Mouse (Mus musculus): ENCODE measurements at regions not wholly inside any gene's neighbourhood (a gene's known extent, or its start where the extent isn't known, plus 50 kb on each side); places are given as distances from the start of the nearest gene placed in this dataset.
A peak's percentile ranks its signal among the peaks of the same experiment; 100 is the strongest.
"Not testable (repeated sequence)": the region's sequence is repeated elsewhere in the genome, so short reads cannot be mapped to it uniquely, and the experiment has no call there.

- peaks cover 81% of the 10 kb centered on the region for H3K36me3 ChIP-seq (ENCODE audit: insufficient read depth, low read length)
- H3K9me3 ChIP-seq (ENCODE audit: low read length), result 0 out of 2 replicates have a peak, but pooled peaks cover 5% of the 10 kb centered on the region
- H3K4me3 ChIP-seq (replicated peaks; ENCODE audit: low read length), result no peak overlapping the region
- peaks cover 67% of the 10 kb centered on the region for H3K4me1 ChIP-seq (replicated peaks; ENCODE audit: low read depth, low read length)
- H3K27me3 ChIP-seq (ENCODE audit: insufficient read depth, low read length), result no peaks in the 10 kb centered on the region
- TF ChIP-seq POU5F1 (IDR thresholded peaks at IDR 0.05; ENCODE audit: borderline replicate concordance, low read length), result no peak
- TF ChIP-seq CTCF (conservative IDR thresholded peaks at IDR 0.05; ENCODE audit: low read length), result no peak
- TF ChIP-seq NANOG (IDR thresholded peaks at IDR 0.05; ENCODE audit: borderline replicate concordance, low read length), result no peak
Measured at GRCm38 (mm10) chr8:78073821-78074220, 139.3 kb upstream of the Ttc29 start.

GRCm38 (mm10) chr8:78077122-78077521, 136.0 kb upstream of the Ttc29 start:
- H3K27me3 ChIP-seq (ENCODE audit: insufficient read depth, low read length), result no peaks in the 10 kb centered on the region
- H3K9me3 ChIP-seq (ENCODE audit: low read length), result 0 out of 2 replicates have a peak, but pooled peaks cover 5% of the 10 kb centered on the region
- no peak overlapping the region for H3K4me3 ChIP-seq (replicated peaks; ENCODE audit: low read length)
- H3K36me3 ChIP-seq (ENCODE audit: insufficient read depth, low read length), result peaks cover 88% of the 10 kb centered on the region
- peaks cover 68% of the 10 kb centered on the region for H3K4me1 ChIP-seq (replicated peaks; ENCODE audit: low read depth, low read length)
- TF ChIP-seq POU5F1 (IDR thresholded peaks at IDR 0.05; ENCODE audit: borderline replicate concordance, low read length) (no peak), CTCF (conservative IDR thresholded peaks at IDR 0.05; ENCODE audit: low read length) (no peak), NANOG (IDR thresholded peaks at IDR 0.05; ENCODE audit: borderline replicate concordance, low read length) (no peak)

- peak; percentile 11; the same call in 1 of the 2 replicates for TF ChIP-seq NANOG (IDR thresholded peaks at IDR 0.05; ENCODE audit: borderline replicate concordance, low read length)
- H3K4me3 ChIP-seq (replicated peaks; ENCODE audit: low read length); H3K9me3 ChIP-seq (ENCODE audit: low read length); H3K27me3 ChIP-seq (ENCODE audit: insufficient read depth, low read length): not testable (repeated sequence)
- H3K36me3 ChIP-seq (ENCODE audit: insufficient read depth, low read length), result peaks cover 64% of the 10 kb centered on the region
- peaks cover 53% of the 10 kb centered on the region for H3K4me1 ChIP-seq (replicated peaks; ENCODE audit: low read depth, low read length)
Measured at GRCm38 (mm10) chr8:78081395-78081794, 131.7 kb upstream of the Ttc29 start.

- H3K9me3 ChIP-seq (ENCODE audit: low read length), result peaks cover 12% of the 10 kb centered on the region
- peaks cover 61% of the 10 kb centered on the region for H3K36me3 ChIP-seq (ENCODE audit: insufficient read depth, low read length)
- no peaks in the 10 kb centered on the region for H3K27me3 ChIP-seq (ENCODE audit: insufficient read depth, low read length)
- peaks cover 38% of the 10 kb centered on the region for H3K4me1 ChIP-seq (replicated peaks; ENCODE audit: low read depth, low read length)
- no peak for TF ChIP-seq NANOG (IDR thresholded peaks at IDR 0.05; ENCODE audit: borderline replicate concordance, low read length)
- no peak for TF ChIP-seq POU5F1 (IDR thresholded peaks at IDR 0.05; ENCODE audit: borderline replicate concordance, low read length)
- TF ChIP-seq CTCF (conservative IDR thresholded peaks at IDR 0.05; ENCODE audit: low read length), result no peak
- H3K4me3 ChIP-seq (replicated peaks; ENCODE audit: low read length), result no peak overlapping the region
Measured at GRCm38 (mm10) chr8:78083012-78083411, 130.1 kb upstream of the Ttc29 start.

- TF ChIP-seq NANOG (IDR thresholded peaks at IDR 0.05; ENCODE audit: borderline replicate concordance, low read length) (no peak), POU5F1 (IDR thresholded peaks at IDR 0.05; ENCODE audit: borderline replicate concordance, low read length) (no peak), CTCF (conservative IDR thresholded peaks at IDR 0.05; ENCODE audit: low read length) (no peak)
- Histone ChIP-seq H3K9me3 (ENCODE audit: low read length) (peaks cover 15% of the 10 kb centered on the region), H3K4me1 (replicated peaks; ENCODE audit: low read depth, low read length) (peaks cover 13% of the 10 kb centered on the region), H3K36me3 (ENCODE audit: insufficient read depth, low read length) (peaks cover 33% of the 10 kb centered on the region), H3K27me3 (ENCODE audit: insufficient read depth, low read length) (no peaks in the 10 kb centered on the region), H3K4me3 (replicated peaks; ENCODE audit: low read length) (no peak overlapping the region)
Measured at GRCm38 (mm10) chr8:78086361-78086760, 126.7 kb upstream of the Ttc29 start.

- no peaks in the 10 kb centered on the region for H3K27me3 ChIP-seq (ENCODE audit: insufficient read depth, low read length)
- H3K4me3 ChIP-seq (replicated peaks; ENCODE audit: low read length), result no peak overlapping the region
- peaks cover 4% of the 10 kb centered on the region for H3K4me1 ChIP-seq (replicated peaks; ENCODE audit: low read depth, low read length)
- TF ChIP-seq NANOG (IDR thresholded peaks at IDR 0.05; ENCODE audit: borderline replicate concordance, low read length), result no peak
- TF ChIP-seq POU5F1 (IDR thresholded peaks at IDR 0.05; ENCODE audit: borderline replicate concordance, low read length), result no peak
- TF ChIP-seq CTCF (conservative IDR thresholded peaks at IDR 0.05; ENCODE audit: low read length), result no peak
- H3K36me3 ChIP-seq (ENCODE audit: insufficient read depth, low read length), result peaks cover 41% of the 10 kb centered on the region
- peaks cover 15% of the 10 kb centered on the region for H3K9me3 ChIP-seq (ENCODE audit: low read length)
Measured at GRCm38 (mm10) chr8:78090382-78091122, 122.5 kb upstream of the Ttc29 start.

- TF ChIP-seq CTCF (conservative IDR thresholded peaks at IDR 0.05; ENCODE audit: low read length), result peak; percentile 41
- TF ChIP-seq NANOG (IDR thresholded peaks at IDR 0.05; ENCODE audit: borderline replicate concordance, low read length), result no peak
- no peaks in the 10 kb centered on the region for H3K27me3 ChIP-seq (ENCODE audit: insufficient read depth, low read length)
- peaks cover 11% of the 10 kb centered on the region for H3K9me3 ChIP-seq (ENCODE audit: low read length)
- H3K4me1 ChIP-seq (replicated peaks; ENCODE audit: low read depth, low read length), result peaks cover 57% of the 10 kb centered on the region
- no peak overlapping the region for H3K4me3 ChIP-seq (replicated peaks; ENCODE audit: low read length)
- H3K36me3 ChIP-seq (ENCODE audit: insufficient read depth, low read length), result peaks cover 37% of the 10 kb centered on the region
Measured at GRCm38 (mm10) chr8:78096383-78096782, 116.7 kb upstream of the Ttc29 start.

GRCm38 (mm10) chr8:78098191-78098745, 114.8 kb upstream of the Ttc29 start:
- Histone ChIP-seq H3K4me1 (replicated peaks; ENCODE audit: low read depth, low read length) (peaks cover 73% of the 10 kb centered on the region), H3K4me3 (replicated peaks; ENCODE audit: low read length) (peak overlapping the region; percentile 35; the same call in 1 of the 2 replicates), H3K36me3 (ENCODE audit: insufficient read depth, low read length) (peaks cover 34% of the 10 kb centered on the region), H3K27me3 (ENCODE audit: insufficient read depth, low read length) (no peaks in the 10 kb centered on the region), H3K9me3 (ENCODE audit: low read length) (peaks cover 11% of the 10 kb centered on the region)
- TF ChIP-seq POU5F1 (IDR thresholded peaks at IDR 0.05; ENCODE audit: borderline replicate concordance, low read length) (no peak), CTCF (conservative IDR thresholded peaks at IDR 0.05; ENCODE audit: low read length) (no peak), NANOG (IDR thresholded peaks at IDR 0.05; ENCODE audit: borderline replicate concordance, low read length) (no peak)

Data from E14TG2a.4 (cell line).